Mouse (Mus musculus): ENCODE measurements around the gene Rras.
"Not testable (repeated sequence)": the region's sequence is repeated elsewhere in the genome, so short reads cannot be mapped to it uniquely, and the experiment has no call there.

Rras gene

DNA sequence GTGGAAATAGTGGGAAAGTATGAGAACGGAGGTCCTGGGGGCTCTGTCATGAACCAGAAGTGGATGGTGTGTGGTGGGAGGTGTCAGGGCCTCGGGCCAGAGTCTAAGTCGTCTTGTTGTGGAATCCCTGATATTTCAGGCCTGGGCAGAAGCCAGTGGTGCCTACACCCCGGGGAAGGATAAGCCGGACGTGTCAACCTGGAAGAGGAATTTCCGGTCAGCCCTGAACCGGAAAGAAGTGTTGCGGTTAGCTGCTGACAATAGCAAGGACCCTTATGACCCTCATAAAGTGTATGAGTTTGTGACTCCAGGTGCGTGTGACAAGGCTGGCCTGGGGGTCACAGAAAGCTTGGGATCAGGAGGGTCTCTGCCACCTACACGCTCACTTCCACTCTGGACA is 18.0 kb upstream of the Rras start:
- DNase-seq (ENCODE audit: low spot score in 2 of 2): peak in 1 of 2 experiments; percentile 30

DNA sequence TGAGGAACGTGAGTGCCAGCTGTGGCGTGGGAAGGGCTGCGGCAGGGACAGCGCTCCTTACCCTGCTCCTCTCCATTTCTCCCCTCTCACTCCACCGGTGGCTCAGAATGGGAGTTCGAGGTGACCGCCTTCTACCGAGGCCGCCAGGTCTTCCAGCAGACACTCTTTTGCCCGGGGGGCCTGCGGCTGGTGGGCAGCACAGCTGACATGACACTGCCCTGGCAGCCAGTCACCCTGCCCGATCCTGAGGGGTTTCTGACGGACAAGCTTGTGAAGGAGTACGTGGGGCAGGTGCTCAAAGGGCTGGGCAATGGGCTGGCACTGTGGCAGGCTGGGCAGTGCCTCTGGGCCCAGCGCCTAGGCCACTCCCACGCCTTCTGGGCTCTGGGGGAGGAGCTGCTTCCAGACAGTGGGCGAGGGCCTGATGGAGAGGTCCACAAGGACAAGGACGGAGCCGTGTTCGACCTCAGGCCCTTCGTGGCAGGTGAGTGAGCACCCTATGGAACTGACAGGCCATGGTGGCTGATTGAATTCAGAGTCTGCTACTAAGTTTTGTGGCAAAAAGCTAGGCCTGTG is 17.1 kb upstream of the Rras start:
- DNase-seq (ENCODE audit: low spot score in 2 of 2): peak in 1 of 2 experiments; percentile 35

DNA sequence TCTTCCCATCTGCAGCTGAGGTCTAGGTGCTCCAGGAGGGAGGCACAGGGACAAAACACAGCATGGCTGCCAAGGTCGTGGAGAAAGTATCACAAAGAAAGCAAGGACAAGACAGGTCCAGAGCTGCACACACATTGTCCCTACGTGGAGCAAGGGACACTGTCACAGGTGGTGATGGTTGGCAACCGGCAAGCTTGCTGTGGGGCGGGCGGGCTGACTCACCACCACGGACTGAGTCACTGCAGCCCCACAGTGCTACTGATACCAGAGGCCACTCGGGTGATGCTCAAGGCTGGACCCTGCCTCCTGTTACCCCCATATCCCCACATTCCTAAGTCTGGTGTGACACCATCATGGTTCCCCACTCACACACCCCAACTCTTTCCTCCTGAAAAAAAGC is 15.3 kb upstream of the Rras start:
- DNase-seq (ENCODE audit: low spot score in 2 of 2): no peak

DNA sequence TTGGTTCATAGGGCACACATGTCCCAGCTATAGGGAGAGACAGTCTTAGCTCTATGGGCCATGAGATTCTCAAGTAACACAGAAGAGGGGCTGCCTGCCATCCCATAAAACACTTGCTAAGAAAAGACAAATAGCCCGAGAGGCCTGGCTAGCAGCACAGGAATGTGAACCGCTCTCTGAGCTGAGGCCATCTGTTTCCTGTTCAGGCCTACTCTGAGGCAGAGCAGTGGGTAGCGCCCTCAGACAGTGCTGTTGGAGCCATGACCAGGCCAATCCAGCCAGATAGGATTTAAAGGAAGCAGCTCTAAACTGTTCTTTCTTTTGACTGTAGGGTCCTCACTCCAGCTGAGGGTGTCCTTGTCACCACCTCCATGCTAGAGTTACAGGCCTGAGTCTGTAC is 13.2 kb upstream of the Rras start:
- peak in 1 of 2 experiments; percentile 23 for DNase-seq (ENCODE audit: low spot score in 2 of 2)

DNA sequence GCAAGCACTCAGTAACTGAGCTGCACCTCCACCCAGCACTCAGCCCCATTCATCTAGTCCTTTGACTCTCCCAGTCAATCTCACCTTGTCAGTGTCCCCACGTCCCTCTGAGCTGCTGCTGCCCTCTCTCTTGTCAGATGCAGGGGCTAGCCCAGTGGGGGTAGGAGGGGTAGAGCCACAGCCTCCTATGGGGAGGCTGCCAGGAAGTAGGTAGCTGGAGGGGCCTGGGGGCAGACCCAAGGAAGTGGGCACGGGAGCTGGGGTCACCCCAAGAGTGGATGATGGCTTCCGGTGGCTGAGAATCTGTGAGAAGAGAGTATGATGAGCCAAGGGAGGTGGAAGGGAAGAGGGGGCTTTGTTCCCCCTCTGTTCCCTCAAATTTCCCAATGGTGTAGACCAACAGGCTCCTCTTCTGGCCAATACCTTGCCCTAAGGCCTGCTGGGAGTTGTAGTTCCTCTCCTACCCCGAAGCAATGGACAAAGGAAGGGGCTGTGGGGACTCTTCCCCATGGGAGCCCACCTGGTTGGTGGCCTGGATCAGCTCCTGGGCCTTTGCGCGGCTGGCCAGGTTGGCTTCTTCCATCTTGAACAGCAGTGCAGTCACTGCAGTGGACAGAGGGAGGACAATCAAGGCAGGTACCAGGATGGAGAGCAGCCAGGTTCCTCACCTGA is 12.3 kb upstream of the Rras start:
- DNase-seq (ENCODE audit: low spot score in 2 of 2): no peak

DNA sequence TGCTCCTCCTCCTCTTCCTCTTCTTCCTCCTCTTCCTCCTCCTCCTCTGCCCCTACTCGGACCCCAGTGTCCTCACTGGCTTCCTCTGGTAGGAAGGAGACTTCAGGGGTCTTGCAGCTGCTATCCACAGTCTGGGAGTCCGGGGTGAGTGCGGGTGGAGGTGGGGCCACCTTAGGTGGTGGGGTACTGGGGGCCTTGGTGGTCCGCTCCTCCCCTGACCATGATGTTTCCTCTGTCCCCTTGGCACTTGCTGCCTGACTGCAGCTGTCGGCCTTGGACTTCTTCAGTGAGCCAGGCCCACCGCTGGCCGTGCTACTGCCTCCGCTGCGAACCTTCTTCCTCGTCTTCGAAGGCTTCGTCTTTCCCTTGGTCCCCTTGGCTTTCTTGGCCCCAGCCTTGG is 11.3 kb upstream of the Rras start:
- no peak for DNase-seq (ENCODE audit: low spot score in 2 of 2)

DNA sequence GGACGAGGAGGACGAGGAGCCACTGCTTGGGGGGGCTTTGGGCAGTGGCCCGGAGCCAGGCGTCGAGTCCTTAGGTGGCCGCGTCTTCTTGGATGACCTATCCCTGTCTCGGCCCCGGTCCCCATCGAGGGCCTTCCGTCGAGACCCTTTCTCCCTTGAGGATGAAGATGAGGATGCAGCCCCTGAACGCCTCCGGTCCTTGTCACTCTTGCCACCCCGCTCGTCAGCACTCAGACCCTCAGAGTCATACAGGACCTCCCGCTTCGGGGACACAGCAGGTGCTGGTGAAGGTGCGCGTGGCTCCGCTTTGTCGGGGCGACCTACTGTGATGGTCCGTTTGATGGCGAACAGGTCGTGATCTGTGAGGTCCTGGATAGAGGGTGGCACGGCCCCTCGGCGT is 10.6 kb upstream of the Rras start:
- no peak for DNase-seq (ENCODE audit: low spot score in 2 of 2)

DNA sequence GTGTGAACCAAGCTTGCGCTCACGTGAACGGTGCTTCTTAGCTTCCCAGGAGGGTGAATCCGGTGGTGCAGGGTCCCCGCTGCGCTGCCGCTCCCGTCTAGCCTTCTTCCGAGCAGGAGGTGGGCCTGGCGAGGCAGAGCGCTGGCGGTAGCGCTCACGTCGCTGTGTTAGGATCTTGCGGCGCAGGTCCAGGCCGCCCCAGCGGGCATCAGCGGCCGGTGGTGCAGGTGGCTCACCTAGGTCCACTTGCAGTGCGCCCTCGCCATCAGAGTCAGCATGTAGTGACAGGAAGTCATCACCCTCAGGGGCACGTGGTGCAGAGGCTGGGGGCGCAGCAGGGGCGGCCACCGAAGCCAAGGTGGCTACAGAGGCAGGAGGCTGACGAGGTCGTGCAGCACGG is 9.9 kb upstream of the Rras start:
- DNase-seq (ENCODE audit: low spot score in 2 of 2): no peak

DNA sequence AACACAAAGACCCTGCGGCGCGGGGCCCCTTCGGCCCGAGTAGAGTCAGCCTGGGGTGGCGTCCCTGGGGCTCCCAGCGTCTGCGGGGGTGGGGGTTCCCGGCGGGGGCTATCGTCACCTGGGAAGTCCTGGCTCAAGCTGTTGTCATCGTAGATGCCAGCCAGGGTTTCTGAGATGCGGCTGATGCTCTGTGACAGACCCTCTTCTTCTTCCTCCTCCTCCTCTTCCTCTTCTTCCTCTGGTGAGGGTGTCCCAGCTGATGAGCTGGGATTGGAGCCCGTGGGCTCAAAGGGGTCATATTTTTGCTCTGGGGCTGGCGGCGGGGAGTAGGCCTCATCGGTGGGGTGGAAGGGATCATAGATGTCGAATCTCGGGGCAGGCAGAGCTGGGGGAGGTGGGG is 9.3 kb upstream of the Rras start:
- DNase-seq (ENCODE audit: low spot score in 2 of 2): no peak

DNA sequence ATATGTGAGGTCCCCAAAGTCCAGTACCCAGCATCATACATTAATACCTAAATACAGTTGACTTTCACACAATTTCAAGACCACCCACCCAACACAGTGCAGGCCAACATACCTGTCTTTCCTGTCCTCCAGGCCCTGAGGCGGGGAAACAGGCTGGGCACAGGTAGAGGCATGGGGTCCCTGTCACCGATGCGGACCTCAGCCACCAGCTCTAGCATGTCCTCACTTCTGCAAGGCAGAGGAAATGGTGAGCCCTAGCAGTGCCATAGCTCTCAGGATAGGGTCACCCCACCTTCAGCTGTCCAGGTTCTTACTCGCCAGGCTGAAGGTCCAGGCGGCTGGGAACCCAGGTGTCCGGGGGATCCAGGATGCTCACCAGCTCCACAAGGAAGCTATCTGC is 5.8 kb upstream of the Rras start:
- DNase-seq (ENCODE audit: low spot score in 2 of 2): no peak

DNA sequence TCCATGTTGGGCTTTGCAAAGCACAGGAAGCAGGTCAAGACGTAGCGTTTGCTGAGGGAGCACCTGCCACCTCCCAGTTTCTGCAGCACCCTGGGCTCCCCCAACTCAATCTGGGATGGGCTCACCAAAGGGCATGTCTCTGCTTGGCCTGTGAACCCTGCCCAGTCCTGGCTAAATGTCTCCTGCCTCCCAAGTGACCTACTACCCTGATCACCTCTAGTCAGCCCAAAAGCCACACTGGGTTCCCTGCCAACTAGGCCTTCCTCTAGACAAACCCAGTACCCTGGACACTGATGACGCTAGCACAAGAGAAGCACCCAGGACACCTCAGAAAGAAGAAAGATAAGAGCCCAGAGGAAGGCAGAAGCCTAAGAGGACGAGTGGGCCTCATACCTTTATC is 4.9 kb upstream of the Rras start:
- DNase-seq (ENCODE audit: low spot score in 2 of 2): no peak

DNA sequence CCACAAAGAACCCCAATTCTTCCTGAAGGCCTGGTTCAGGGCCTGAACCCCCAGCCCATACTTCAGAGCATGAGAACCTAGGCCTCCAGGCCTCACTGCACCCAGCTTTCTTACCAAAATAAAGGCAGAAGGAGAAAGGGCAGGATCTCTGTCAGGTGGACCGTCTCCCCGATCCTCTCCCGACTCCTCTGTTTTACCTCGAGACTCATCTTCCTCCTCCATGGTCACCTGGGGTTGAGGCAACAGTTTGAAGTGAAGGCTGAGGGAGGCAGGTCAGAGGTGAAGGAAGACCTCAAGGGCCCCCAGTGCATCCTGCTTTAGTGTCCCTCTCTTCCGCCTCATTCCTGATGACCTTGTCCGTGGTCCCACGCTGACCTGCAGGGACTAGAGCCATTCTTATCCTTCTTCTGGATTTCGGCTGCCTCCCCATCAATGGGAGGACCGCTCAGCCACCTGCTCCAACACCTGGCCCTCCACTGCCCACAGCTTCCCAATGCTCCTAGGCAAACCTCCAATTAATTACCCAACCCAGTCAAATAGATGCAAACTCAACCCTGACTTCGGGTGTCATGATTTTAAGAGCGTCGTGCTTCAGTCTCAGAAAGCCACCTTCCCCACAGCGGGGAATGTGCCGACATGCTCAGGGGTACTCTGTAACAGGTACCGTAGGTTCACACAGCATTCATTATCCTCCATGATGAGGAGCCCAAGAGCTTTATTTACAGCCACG is 4.2 kb upstream of the Rras start:
- DNase-seq (ENCODE audit: low spot score in 2 of 2): no peak

DNA sequence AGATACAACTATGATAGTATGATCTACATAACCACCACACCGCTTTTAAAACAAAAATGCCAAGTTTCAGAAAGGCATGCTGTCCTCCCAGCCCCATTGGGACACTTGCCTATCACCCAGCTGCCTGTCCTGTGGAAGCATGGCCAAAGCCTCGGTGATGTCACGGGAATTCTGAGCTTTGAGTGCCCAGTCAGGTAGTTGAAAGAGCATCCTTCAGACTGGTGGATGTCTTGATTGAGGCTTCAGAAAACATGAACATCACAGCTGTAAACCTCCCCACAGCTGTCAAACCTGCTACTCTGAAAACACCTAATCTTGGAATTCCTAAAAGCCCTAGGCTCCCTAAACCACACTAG is 3.7 kb upstream of the Rras start:
- DNase-seq (ENCODE audit: low spot score in 2 of 2): no peak

DNA sequence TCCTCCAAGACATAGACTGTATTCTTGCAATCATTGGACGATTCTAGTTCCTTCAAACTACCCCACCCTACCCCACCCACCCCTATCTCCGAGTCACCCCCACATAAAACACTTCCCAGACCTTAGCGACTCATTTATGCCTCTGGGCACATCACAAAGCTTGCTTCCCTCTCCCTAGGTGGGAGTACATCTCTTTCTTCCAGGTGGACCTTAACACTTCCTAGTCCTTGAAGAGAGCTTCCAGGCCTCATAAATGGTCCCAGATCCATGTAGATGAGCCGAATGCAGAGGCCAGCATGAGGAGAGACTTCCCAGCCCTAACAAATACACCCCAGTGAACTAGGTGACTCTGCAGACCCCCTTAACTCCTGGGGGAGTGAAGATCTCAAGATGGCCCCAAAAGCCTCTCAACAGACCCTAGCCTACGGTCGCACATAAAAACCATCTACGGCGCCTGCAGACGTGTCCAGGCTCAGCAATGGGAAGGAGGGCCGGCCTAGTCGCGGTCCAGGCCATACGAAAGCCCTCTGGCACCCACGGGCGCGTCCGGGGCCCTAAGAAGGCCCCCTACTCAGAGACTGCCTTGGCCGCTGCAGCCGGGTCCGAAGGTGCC is 2.3 kb upstream of the Rras start:
- no peak for DNase-seq (ENCODE audit: low spot score in 2 of 2)

DNA sequence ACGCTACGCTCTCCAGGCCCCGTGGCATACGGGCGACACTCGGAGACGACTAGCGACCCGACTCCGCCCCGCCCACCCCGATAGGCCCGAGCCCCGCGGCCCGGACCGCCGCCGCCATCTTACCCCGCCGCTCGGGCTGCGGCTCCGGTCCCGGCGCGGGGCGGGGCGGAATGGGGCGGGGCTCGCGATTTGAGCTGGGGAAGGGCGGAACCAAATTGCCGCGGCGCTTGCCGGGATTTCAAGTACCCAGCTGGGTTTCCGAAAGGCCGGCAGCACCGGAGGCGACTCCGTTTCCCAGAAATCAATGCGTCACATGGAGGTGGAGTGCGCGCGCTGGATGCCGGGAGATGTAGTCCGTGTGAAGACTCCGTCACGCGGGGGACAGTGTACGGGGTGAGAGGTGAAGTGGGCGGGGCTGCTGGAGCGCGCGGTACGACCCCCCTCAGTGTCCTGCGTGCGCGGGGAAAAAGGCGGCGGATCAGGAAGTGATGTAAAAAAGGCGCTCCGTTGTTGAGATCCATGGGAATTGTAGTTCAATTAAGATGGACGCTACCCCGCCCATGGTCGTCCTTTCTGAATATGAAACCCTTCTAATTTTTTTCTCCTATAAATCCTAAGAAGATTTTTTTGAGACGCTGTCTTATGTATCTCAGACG is 1.7 kb upstream of the Rras start, which contains the start of gene Scaf1:
Gene Scaf1, minus strand, starts transcription at position 407 of the 656 bp plus-strand sequence.
- DNase-seq (ENCODE audit: low spot score in 2 of 2): peak; percentile 100

DNA sequence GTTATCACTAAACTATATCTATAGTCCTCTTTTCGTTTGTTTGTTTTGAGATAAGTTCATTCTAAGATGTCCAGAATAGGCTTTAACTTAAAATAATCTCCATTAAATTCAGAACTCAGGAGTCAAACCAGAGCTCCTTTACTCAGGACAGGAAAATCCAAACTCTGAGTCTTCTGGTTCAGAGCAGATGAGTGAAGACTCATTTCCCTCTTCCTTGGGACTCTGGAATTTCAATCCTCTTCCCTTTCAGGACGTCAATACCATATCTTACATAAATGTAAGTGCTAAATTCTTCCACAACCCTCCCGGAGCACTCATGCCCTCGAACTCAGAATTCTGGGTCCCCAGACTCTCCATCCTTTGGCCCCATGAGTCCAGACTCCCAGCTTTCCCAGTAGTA is 1.0 kb upstream of the Rras start:
- DNase-seq (ENCODE audit: low spot score in 2 of 2): no peak

DNA sequence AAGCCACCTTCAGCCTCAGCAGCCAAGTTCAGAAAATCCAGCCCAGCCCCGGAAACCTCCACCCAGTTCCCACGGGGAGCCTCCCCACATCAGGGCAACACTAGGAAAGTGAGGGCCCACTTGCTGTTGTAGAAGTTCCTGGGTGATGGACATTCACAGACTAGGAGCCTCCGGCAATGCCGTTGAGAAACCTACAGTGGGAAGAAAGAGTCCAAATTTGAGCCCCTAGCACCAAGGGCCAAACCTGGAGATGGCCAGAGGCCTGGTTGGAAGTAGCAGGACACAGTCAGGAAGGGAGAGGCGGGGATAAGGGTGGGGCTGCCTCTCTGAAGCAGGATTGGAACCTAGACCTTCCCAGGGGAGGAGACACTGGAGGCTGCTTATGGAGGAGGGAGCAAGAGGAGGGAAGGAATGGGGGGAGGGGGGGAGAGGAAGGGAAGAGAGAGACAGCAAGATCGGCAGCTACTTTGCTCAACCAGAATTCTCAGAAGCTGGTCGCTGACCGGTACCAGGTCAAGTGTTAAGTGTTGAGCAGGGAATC is 1.3 kb downstream of the Rras start:
- DNase-seq (ENCODE audit: low spot score in 2 of 2): peak in 1 of 2 experiments; percentile 35

DNA sequence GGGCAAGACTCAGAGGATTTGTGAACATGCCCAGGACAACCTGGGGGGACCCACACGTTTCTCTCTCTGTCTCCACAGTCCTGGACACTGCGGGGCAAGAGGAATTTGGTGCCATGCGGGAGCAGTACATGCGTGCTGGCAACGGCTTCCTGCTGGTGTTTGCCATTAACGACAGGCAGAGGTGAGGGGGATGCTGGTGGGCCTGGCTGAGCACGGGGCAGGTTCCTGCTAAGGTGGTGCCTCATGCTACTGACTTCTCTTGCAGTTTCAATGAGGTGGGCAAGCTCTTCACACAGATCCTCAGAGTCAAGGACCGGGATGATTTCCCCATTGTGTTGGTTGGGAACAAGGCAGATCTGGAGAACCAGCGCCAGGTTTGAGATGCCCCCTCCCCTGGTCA is 2.5 kb downstream of the Rras start:
- no peak for DNase-seq (ENCODE audit: low spot score in 2 of 2)

DNA sequence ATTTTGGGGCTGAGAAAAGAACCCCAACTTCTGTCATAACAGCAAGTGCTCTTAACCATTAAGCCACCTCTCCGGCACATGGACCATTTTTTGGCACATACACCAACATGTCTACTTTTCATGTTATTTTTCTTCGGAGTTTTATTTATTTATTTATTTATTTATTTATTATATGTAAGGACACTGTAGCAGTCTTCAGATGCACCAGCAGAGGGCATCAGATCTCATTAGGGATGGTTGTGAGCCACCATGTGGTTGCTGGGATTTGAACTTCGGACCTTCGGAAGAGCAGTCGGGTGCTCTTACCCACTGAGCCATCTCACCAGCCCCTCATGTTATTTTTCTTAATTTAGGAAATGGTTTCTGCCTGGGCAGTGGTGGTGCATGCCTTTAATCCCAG is 6.0 kb downstream of the Rras start:
- DNase-seq (ENCODE audit: low spot score in 2 of 2): not testable (repeated sequence)

DNA sequence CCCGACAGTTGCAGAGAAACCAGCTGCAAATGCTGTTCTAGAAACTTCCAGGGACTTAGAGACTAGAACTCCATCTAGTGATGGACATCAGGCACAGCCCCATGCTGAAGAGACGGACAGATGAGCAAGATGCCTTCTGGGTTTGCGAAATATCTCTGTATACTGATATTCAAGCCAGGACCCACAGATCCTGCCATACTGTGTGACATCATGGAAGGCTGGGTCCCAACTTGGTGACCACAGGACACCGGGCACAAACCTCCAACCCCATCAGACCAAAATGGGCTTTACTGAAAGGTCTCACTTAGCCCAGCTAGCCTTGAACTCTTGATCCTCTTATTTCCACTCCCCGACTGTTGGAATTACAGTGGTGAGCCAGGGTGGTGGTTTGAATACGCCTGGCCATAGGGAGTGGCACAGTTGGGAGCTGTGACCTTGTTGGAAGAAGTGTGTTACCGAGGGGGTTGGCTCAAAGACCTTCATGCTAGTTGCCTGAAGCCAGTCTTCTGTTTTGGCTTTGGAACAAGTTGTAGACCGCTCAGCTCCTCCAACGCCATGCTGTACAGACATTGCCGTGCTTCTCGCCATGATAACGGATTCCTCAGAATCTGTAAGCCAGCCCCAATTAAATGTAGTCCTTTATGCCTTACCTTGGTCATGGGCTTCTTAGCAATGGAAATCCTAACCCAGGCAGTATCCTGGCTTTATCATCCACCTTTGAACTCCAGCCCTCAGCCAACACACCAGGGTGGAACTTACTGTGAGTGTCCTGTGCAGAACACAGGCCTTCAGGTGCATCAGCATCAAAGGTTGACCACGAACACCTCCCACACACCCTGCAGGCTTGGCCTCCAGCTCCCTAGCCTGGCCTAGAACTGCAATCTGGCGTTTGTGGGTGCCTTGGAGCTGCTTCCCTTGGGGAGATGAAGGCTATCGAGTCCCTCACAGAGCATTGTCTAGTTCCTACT is 6.8 kb downstream of the Rras start:
- DNase-seq (ENCODE audit: low spot score in 2 of 2): no peak

Data from right cerebral cortex, postnatal 10 days (tissue).